Mouse (Mus musculus) CH12.LX (cell line): ENCODE results near the gene Plcb2. TPM values are rescaled to one million over a fixed set of nuclear protein-coding genes. Genes with fewer than 3 reads are reported as not detected.

ENCODE experiments used
- DNase-seq: peaks from one replicate; pipeline ENCODE4 v3.0.0-alpha.2; 2013; ENCODE audit errors: extremely low read depth
- H3K27ac ChIP-seq: 2 replicates; pipeline ENCODE4 v1.5.1; 2012; ENCODE audit warnings: low read depth, mild to moderate bottlenecking, control low read depth, moderate library complexity; ENCODE audit not compliant: insufficient read depth
- H3K27me3 ChIP-seq: replicated peaks from 2 replicates; pipeline ENCODE3; 2012; ENCODE audit warnings: inconsistent platforms
- H3K36me3 ChIP-seq, 2 experiments: replicated peaks in 1 of 2; 2 replicates each; pipeline versions ENCODE3 to v1.6.1; 2012; ENCODE audit warnings: inconsistent platforms in 1 of 2, low read length in 1 of 2, mild to moderate bottlenecking in 1 of 2, mixed read lengths in 1 of 2, moderate library complexity in 1 of 2; ENCODE audit not compliant: control insufficient read depth in 1 of 2, insufficient read depth in 1 of 2
- H3K4me1 ChIP-seq, 2 experiments: 2 replicates each; pipeline ENCODE4 v1.6.1; 2012; ENCODE audit warnings: inconsistent platforms in 1 of 2, moderate library complexity in 1 of 2; ENCODE audit not compliant: insufficient read depth in 2 of 2, control insufficient read depth in 1 of 2
- H3K4me2 ChIP-seq: 2 replicates; pipeline ENCODE4 v1.6.1; 2012; ENCODE audit warnings: low read depth, mild to moderate bottlenecking, control low read depth; ENCODE audit not compliant: poor library complexity, insufficient read depth, severe bottlenecking
- H3K4me3 ChIP-seq, 3 experiments: fragments of 150-350 bp in 1 of 3; sonication (generic) in 1 of 3; replicated peaks in 1 of 3; 2 replicates each; pipeline versions ENCODE3 to v1.5.1; 2011 to 2012; ENCODE audit warnings: low read depth in 2 of 3, low read length in 2 of 3, mild to moderate bottlenecking in 2 of 3, moderate library complexity in 2 of 3, control low read depth in 1 of 3, improper control_type of control experiment in 1 of 3, inconsistent platforms in 1 of 3, mixed read lengths in 1 of 3; ENCODE audit not compliant: poor library complexity in 1 of 3
- H3K79me2 ChIP-seq: replicated peaks from 2 replicates; pipeline ENCODE4 v1.6.1; 2012; ENCODE audit warnings: mild to moderate bottlenecking, moderate library complexity; ENCODE audit not compliant: control insufficient read depth, poor library complexity, insufficient read depth, severe bottlenecking; ENCODE audit errors: extremely low read depth
- H3K9ac ChIP-seq: 2 replicates; pipeline ENCODE4 v1.6.1; 2012; ENCODE audit warnings: low read depth, mild to moderate bottlenecking, control low read depth, moderate library complexity; ENCODE audit not compliant: insufficient read depth
- H3K9me3 ChIP-seq: replicated peaks from 2 replicates; pipeline ENCODE3; 2012; ENCODE audit warnings: low read length, inconsistent platforms, mixed read lengths
- CTCF ChIP-seq, 2 experiments: IDR thresholded peaks in 1 of 2; conservative IDR thresholded peaks in 1 of 2; 2 replicates each; pipeline ENCODE4 v1.5.1; 2011 to 2012; ENCODE audit warnings: low read depth in 2 of 2, low read length in 2 of 2, improper control_type of control experiment in 1 of 2, inconsistent platforms in 1 of 2, mild to moderate bottlenecking in 1 of 2, moderate library complexity in 1 of 2
- ELF1 ChIP-seq: IDR thresholded peaks from 2 replicates; pipeline ENCODE4 v1.6.1; 2014; ENCODE audit warnings: low read depth, mild to moderate bottlenecking, inconsistent platforms, low read length, improper control_type of control experiment
- GABPA ChIP-seq: IDR thresholded peaks from 2 replicates; pipeline ENCODE4 v1.6.1; 2012; ENCODE audit warnings: low read depth, low read length, improper control_type of control experiment, inconsistent platforms; ENCODE audit not compliant: insufficient replicate concordance
- MAFK ChIP-seq: IDR thresholded peaks from 2 replicates; pipeline ENCODE4 v1.6.1; 2011; ENCODE audit warnings: low read length, improper control_type of control experiment; ENCODE audit not compliant: insufficient replicate concordance
- NELFE ChIP-seq: IDR thresholded peaks from 2 replicates; pipeline ENCODE4 v1.6.1; 2011; ENCODE audit warnings: low read depth, low read length, improper control_type of control experiment
- POLR2A ChIP-seq: IDR thresholded peaks from 2 replicates; pipeline ENCODE4 v1.6.1; 2011; ENCODE audit warnings: low read depth, mild to moderate bottlenecking, improper control_type of control experiment, low read length
- POLR2AphosphoS2 ChIP-seq: IDR thresholded peaks from 2 replicates; pipeline ENCODE4 v1.6.1; 2011; ENCODE audit warnings: low read depth, low read length, improper control_type of control experiment
- RAD21 ChIP-seq: IDR thresholded peaks from 2 replicates; pipeline ENCODE4 v1.6.1; 2011; ENCODE audit warnings: low read depth, mild to moderate bottlenecking, low read length, improper control_type of control experiment, moderate library complexity
- SMC3 ChIP-seq: IDR thresholded peaks from 2 replicates; pipeline ENCODE4 v1.6.1; 2011; ENCODE audit warnings: low read depth, low read length, improper control_type of control experiment
- TCF12 ChIP-seq: IDR thresholded peaks from 2 replicates; pipeline ENCODE4 v1.6.1; 2014; ENCODE audit warnings: low read depth, mild to moderate bottlenecking, inconsistent platforms, low read length, improper control_type of control experiment
- UBTF ChIP-seq: IDR thresholded peaks from 2 replicates; pipeline ENCODE4 v1.6.1; 2012; ENCODE audit warnings: low read depth, mild to moderate bottlenecking, inconsistent platforms, low read length, improper control_type of control experiment, moderate library complexity
- USF1 ChIP-seq: IDR thresholded peaks from 2 replicates; pipeline ENCODE4 v1.6.1; 2014; ENCODE audit warnings: low read depth, mild to moderate bottlenecking, inconsistent platforms, low read length, improper control_type of control experiment
- USF2 ChIP-seq: conservative IDR thresholded peaks from 2 replicates; pipeline ENCODE4 v1.6.1; 2011; ENCODE audit warnings: low read depth, low read length, improper control_type of control experiment
- ZNF384 ChIP-seq: IDR thresholded peaks from 2 replicates; pipeline ENCODE4 v1.6.1; 2012; ENCODE audit warnings: low read depth, low read length, improper control_type of control experiment, inconsistent platforms
- dilution Hi-C: fragments of 300-500 bp; cut with MboI; formaldehyde crosslinking; loops from 2 replicates; pipeline ENCODE4 v1.14.3; 2020; ENCODE audit warnings: low sequenced_read_pairs; ENCODE audit not compliant: extremely low pct_unique_long_range_greater_than_20kb, extremely low pct_ligation_motif_present
- in situ Hi-C: fragments of 300-500 bp; cut with MboI; formaldehyde crosslinking; loops from 3 replicates; pipeline ENCODE4 v1.14.3; 2019; ENCODE audit warnings: low sequenced_read_pairs, low pct_ligation_motif_present, low pct_unique_long_range_greater_than_20kb, mixed read lengths
- polyA plus RNA-seq: library from polyadenylated mRNA; unstranded; fragments of >175 nt; gene quantifications from 2 replicates; pipeline ENCODE4 v1.2.1, GENCODE M21; 2012; ENCODE audit warnings: low read depth; ENCODE audit not compliant: insufficient read length
- total RNA-seq, 2 experiments: library from RNA; depleted of rRNA; stranded (reverse); fragments of 300-350 nt in 1 of 2; fragments of >200 nt in 1 of 2; gene quantifications; 2 replicates each; pipeline ENCODE4 v1.2.3; 2012 to 2014

The Plcb2 gene
- total and polyA plus RNA-seq, 3 experiments: 5.7 to 22.3 (median 7.8) TPM

GRCm38 (mm10) chr2:118755407-118755806 lies 27.2 kb upstream of the Plcb2 start:
- H3K4me1 ChIP-seq: peaks cover 7 to 20% of the 10 kb centered on the region in 2 experiments

GRCm38 (mm10) chr2:118754143-118754542 lies 25.9 kb upstream of the Plcb2 start:
- Histone ChIP-seq H3K4me1 (peaks cover 6 to 20% of the 10 kb centered on the region in 2 experiments), H3K79me2 (no peaks in the 10 kb centered on the region), H3K27ac (no peak overlapping the region), H3K36me3 (peaks cover 0 to 10% of the 10 kb centered on the region in 2 experiments), H3K9ac (no peak overlapping the region), H3K4me3 (no peak overlapping the region), H3K27me3 (peaks cover 10% of the 10 kb centered on the region), H3K9me3 (no peaks in the 10 kb centered on the region), H3K4me2 (no peak overlapping the region)
- dilution Hi-C loops: no loop called here
- in situ Hi-C loops: loop anchor here (25.0 kb wide), 1 partner anchor 433 kb away; no protein-coding TSS in a partner anchor
- DNase-seq: no peak
- TF ChIP-seq USF1 (no peak), TCF12 (no peak), UBTF (no peak), CTCF (conservative IDR thresholded peaks at IDR 0.05 in 1 of 2, IDR thresholded peaks at IDR 0.05 in 1 of 2; ENCODE audit: low read depth in 2 of 2, low read length in 2 of 2) (no peak), POLR2AphosphoS2 (no peak), SMC3 (no peak), USF2 (no peak)

More at GRCm38 (mm10) chr2:118755407-118755806, 27.2 kb upstream of the Plcb2 start:
- peaks cover 13% of the 10 kb centered on the region for H3K27me3 ChIP-seq
- dilution Hi-C loops (no loop called here), in situ Hi-C loops (loop anchor here (25.0 kb wide), 1 partner anchor 432 kb away; no protein-coding TSS in a partner anchor)
- no peak overlapping the region for H3K9ac ChIP-seq
- no peaks in the 10 kb centered on the region for H3K79me2 ChIP-seq
- H3K4me3 ChIP-seq: no peak overlapping the region
- H3K27ac ChIP-seq: no peak overlapping the region
- H3K36me3 ChIP-seq: peaks cover 0 to 4% of the 10 kb centered on the region in 2 experiments
- H3K4me2 ChIP-seq: no peak overlapping the region
- DNase-seq: no peak
- TF ChIP-seq RAD21 (peak; percentile 26), ELF1 (no peak), CTCF (conservative IDR thresholded peaks at IDR 0.05 in 1 of 2, IDR thresholded peaks at IDR 0.05 in 1 of 2; ENCODE audit: low read depth in 2 of 2, low read length in 2 of 2) (peak in 1 of 2 experiments; percentile 40; a peak in 2 of 4 replicates)
- H3K9me3 ChIP-seq: no peaks in the 10 kb centered on the region

GRCm38 (mm10) chr2:118752792-118753108 lies 24.5 kb upstream of the Plcb2 start:
- Histone ChIP-seq H3K36me3 (peaks cover 0 to 14% of the 10 kb centered on the region in 2 experiments), H3K4me2 (no peak overlapping the region), H3K27ac (no peak overlapping the region), H3K79me2 (no peaks in the 10 kb centered on the region), H3K4me1 (peaks cover 4 to 24% of the 10 kb centered on the region in 2 experiments; a peak in 3 of 4 replicates), H3K9me3 (no peaks in the 10 kb centered on the region), H3K9ac (no peak overlapping the region), H3K27me3 (peaks cover 4% of the 10 kb centered on the region), H3K4me3 (no peak overlapping the region)
- no peak for DNase-seq
- TF ChIP-seq POLR2A (no peak), TCF12 (no peak), NELFE (no peak), MAFK (no peak), SMC3 (no peak), ZNF384 (no peak), GABPA (no peak)
- in situ Hi-C loops (loop anchor here (25.0 kb wide), 1 partner anchor 435 kb away; no protein-coding TSS in a partner anchor), dilution Hi-C loops (no loop called here)
